Mouse (Mus musculus): Measurements from ENCODE around the gene Rps6.

- TF ChIP-seq CTCF (conservative IDR thresholded peaks at IDR 0.05; ENCODE audit: low read length) (no peak), NANOG (IDR thresholded peaks at IDR 0.05; ENCODE audit: borderline replicate concordance, low read length) (no peak)
Measured at GRCm38 (mm10) chr4:86845384-86845783, 11.8 kb downstream of the Rps6 start.

Data from E14TG2a.4 (cell line).